Mouse (Mus musculus): Measurements from ENCODE around the gene Fgd2. TPM values are rescaled to one million over a fixed set of nuclear protein-coding genes. Genes with fewer than 3 reads are reported as not detected.
"Not testable (repeated sequence)": the region's sequence is repeated elsewhere in the genome, so short reads cannot be mapped to it uniquely, and the experiment has no call there.

Fgd2 gene
- polyA plus RNA-seq (2015; fragmentation: Nextera tagmentation; extraction: Ambion mirVana): 3.2 and 3.3 TPM in 2 replicates

DNA sequence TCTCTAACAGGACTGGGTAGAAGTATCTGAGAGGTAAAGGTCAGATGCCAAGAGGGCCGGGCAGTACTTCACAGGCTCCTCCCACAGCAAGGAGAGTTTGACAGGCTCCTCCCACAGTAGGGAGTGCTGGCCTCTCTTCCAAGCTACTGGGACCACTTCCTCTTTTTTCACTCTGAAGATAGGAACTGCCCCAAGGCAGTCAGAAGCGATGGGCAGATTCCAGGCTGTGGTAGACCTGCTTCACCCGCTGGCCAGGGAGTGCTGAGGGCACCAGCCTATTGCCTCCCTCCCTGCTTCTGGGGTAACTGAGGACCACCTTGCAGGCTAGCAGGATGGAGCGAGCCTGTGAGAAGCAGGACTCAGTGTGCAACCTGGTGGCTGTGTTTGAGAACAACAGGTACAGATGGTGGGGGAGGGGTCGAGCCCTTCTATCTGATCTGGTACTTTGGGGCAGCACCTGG is at the start of gene Fgd2:
Fgd2 (plus strand) TSS at position 154 of the 461 bp plus-strand sequence.
- no peaks in the 10 kb centered on the region for H3K9me3 ChIP-seq
- H3K36me3 ChIP-seq: no peaks in the 10 kb centered on the region
- H3K4me1 ChIP-seq (replicated peaks): peaks cover 29% of the 10 kb centered on the region
- no peak for ATAC-seq
- 26% methylated on average over 5 of the region's 5 CpGs for WGBS
- no peak within 1 kb of the TSS for H3K4me2 ChIP-seq (replicated peaks)
- no peak within 1 kb of the TSS for H3K27ac ChIP-seq
- 0 out of 2 replicates have a peak, but pooled peaks cover 4% of the 10 kb centered on the region for H3K27me3 ChIP-seq
- H3K4me3 ChIP-seq (replicated peaks): no peak within 1 kb of the TSS
- peak within 1 kb of the TSS; percentile 32; the same call in 1 of the 2 replicates for H3K9ac ChIP-seq (replicated peaks)

DNA sequence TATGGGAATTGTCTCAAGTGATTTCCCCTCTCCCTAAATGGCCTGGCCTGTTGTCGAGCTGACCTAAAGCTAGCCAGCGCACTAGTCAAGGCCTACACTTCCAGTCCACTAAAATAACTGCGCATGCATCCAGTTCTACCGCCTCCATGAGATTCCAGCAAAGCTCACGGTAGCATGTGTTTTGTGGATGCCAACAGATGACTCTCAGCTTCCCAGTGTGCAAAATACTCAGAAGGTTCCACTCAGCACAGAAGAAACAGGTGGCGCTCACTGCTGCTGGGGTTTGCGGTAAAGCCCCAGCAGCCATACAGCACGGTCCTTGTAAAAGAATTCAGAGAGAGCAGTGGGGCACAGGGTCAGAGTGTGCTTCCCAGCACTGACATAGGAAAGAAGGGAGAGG is 49.1 kb upstream of the Fgd2 start:
- Histone ChIP-seq H3K9me3 (0 out of 2 replicates have a peak, but pooled peaks cover 3% of the 10 kb centered on the region), H3K27me3 (no peaks in the 10 kb centered on the region), H3K4me2 (replicated peaks) (no peak overlapping the region), H3K36me3 (no peaks in the 10 kb centered on the region), H3K4me1 (replicated peaks) (0 out of 2 replicates have a peak, but pooled peaks cover 3% of the 10 kb centered on the region), H3K27ac (no peak overlapping the region), H3K4me3 (replicated peaks) (no peak overlapping the region), H3K9ac (replicated peaks) (no peak overlapping the region)
- 90% methylated on average over 8 of the region's 8 CpGs for WGBS
- ATAC-seq: no peak

DNA sequence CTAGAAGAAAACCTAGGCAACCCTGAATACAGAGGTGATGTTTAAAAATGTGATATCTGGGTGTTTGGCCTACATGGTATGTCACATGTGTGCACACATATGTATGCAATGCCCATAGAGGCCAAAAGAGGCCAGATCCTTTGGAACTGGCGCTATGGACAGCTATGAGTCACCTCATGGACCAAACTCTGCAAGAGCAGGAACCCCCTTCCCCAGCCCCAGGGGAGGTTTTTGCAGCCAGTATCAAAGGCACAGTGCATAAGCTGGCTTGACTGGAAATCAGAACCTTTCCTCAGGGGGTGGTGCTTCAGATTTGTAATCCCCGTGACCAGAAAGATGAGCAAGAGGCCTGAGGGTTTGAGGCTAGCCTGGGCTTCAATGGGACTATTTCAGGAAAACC is 48.6 kb upstream of the Fgd2 start:
- H3K27ac ChIP-seq: no peak overlapping the region
- no peaks in the 10 kb centered on the region for H3K27me3 ChIP-seq
- H3K4me3 ChIP-seq (replicated peaks): no peak overlapping the region
- 88% methylated on average over 2 of the region's 2 CpGs for WGBS
- 0 out of 2 replicates have a peak, but pooled peaks cover 3% of the 10 kb centered on the region for H3K9me3 ChIP-seq
- H3K4me1 ChIP-seq (replicated peaks): 0 out of 2 replicates have a peak, but pooled peaks cover 3% of the 10 kb centered on the region
- H3K36me3 ChIP-seq: no peaks in the 10 kb centered on the region
- H3K4me2 ChIP-seq (replicated peaks): no peak overlapping the region
- ATAC-seq: no peak
- no peak overlapping the region for H3K9ac ChIP-seq (replicated peaks)

GRCm38 (mm10) chr17:29313300-29313699 is 47.4 kb upstream of the Fgd2 start:
- no peak for ATAC-seq

GRCm38 (mm10) chr17:29315672-29316465 is 44.8 kb upstream of the Fgd2 start:
- 0 out of 2 replicates have a peak, but pooled peaks cover 3% of the 10 kb centered on the region for H3K9me3 ChIP-seq
- no peak overlapping the region for H3K4me2 ChIP-seq (replicated peaks)
- no peak for ATAC-seq
- peaks cover 8% of the 10 kb centered on the region for H3K27me3 ChIP-seq
- H3K4me3 ChIP-seq (replicated peaks): no peak overlapping the region
- H3K36me3 ChIP-seq: no peaks in the 10 kb centered on the region
- H3K4me1 ChIP-seq (replicated peaks): 0 out of 2 replicates have a peak, but pooled peaks cover 11% of the 10 kb centered on the region
- 0 out of 2 replicates have a peak overlapping the region, but pooled peaks have one; percentile 14 for H3K9ac ChIP-seq (replicated peaks)
- WGBS: 46% methylated on average over 9 of the region's 9 CpGs
- no peak overlapping the region for H3K27ac ChIP-seq

More at GRCm38 (mm10) chr17:29313300-29313699, 47.4 kb upstream of the Fgd2 start:
- 0 out of 2 replicates have a peak, but pooled peaks cover 3% of the 10 kb centered on the region for H3K4me1 ChIP-seq (replicated peaks)
- 0 out of 2 replicates have a peak, but pooled peaks cover 3% of the 10 kb centered on the region for H3K9me3 ChIP-seq
- H3K9ac ChIP-seq (replicated peaks): no peak overlapping the region
- no peaks in the 10 kb centered on the region for H3K36me3 ChIP-seq
- no peak overlapping the region for H3K4me2 ChIP-seq (replicated peaks)
- H3K27ac ChIP-seq: no peak overlapping the region
- no peaks in the 10 kb centered on the region for H3K27me3 ChIP-seq
- no peak overlapping the region for H3K4me3 ChIP-seq (replicated peaks)

DNA sequence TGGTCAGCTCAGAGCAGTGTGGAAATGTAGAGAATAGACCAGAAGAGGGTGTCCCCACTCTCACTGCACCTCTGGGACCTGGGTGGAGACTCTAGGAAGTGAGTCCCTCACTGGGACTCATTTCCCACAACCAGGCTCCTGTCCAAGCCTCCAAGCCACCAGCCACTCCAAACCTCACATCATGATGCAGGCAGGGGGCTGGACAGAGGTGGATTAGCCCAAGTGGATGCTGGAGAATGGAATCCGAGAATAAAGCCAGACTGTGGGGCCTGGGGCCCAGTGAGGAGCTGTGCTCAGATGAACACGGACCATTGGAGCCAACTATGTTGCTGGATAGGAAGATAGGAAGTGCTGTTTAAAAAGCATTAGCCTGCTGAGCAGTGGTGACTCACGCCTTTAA is 43.8 kb upstream of the Fgd2 start:
- 52% methylated on average over 3 of the region's 3 CpGs for WGBS
- ATAC-seq: no peak
- H3K36me3 ChIP-seq: no peaks in the 10 kb centered on the region
- H3K9ac ChIP-seq (replicated peaks): no peak overlapping the region
- H3K4me2 ChIP-seq (replicated peaks): no peak overlapping the region
- peaks cover 15% of the 10 kb centered on the region; the same call in 1 of the 2 replicates for H3K4me1 ChIP-seq (replicated peaks)
- H3K4me3 ChIP-seq (replicated peaks): no peak overlapping the region
- 0 out of 2 replicates have a peak, but pooled peaks cover 3% of the 10 kb centered on the region for H3K9me3 ChIP-seq
- H3K27ac ChIP-seq: no peak overlapping the region
- H3K27me3 ChIP-seq: peaks cover 18% of the 10 kb centered on the region

GRCm38 (mm10) chr17:29317380-29317779 is 43.3 kb upstream of the Fgd2 start, which contains the start of gene Pi16:
Pi16 (plus strand) TSS chr17:29317680.
- not testable (repeated sequence) for H3K9me3 ChIP-seq; H3K9ac ChIP-seq (replicated peaks); ATAC-seq; H3K27ac ChIP-seq; H3K4me3 ChIP-seq (replicated peaks); H3K36me3 ChIP-seq; H3K4me2 ChIP-seq (replicated peaks)
- WGBS: 88% methylated on average over 3 of the region's 3 CpGs
- peaks cover 23% of the 10 kb centered on the region for H3K27me3 ChIP-seq
- peaks cover 19% of the 10 kb centered on the region for H3K4me1 ChIP-seq (replicated peaks)

DNA sequence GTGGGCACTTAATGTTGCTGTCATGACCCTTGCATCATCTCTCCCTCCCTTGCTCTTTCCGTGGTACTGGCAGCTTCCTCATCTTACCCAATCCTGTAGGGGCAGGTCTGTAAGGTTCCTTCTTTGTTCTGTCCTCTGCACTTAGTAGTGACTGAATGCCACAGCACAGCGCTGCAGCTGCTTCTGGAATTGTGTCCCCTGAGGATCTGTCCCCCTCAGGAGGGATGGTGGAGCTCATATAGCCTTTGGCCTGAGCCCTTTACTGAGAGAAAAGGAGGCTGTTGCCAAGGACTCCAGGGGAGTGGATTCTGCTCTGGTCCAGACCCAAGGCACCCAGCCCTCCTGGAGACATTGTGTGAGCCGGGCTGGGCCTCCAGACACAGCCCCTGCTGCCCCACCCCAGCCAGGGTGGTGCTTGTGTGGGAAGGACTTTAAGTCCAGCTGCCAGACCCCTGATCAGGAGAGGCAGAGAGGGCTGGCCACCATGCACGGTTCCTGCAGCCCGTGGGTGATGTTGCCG is 41.9 kb upstream of the Fgd2 start:
- no peaks in the 10 kb centered on the region for H3K9me3 ChIP-seq

DNA sequence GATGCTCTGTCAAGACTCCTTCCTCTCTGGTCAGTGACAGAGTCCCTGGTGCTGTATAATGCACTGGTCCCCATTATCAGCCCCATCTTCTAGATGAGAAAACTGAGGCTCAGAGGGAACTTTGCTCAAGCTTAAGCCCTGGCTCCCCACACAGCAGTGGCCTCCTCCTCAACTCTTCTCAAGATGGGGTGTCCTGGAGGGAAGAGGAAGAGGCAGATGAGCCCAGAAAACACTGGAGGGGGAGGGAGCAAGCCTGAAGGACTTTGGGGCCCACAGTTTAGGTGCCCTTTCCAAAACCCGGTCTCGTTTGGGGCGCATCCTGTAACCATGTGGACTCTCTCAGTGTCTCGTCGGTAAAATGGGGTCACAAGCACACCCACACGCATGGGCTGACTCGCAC is 41.2 kb upstream of the Fgd2 start:
- Histone ChIP-seq H3K4me1 (replicated peaks) (peaks cover 24% of the 10 kb centered on the region), H3K4me2 (replicated peaks) (no peak overlapping the region), H3K36me3 (no peaks in the 10 kb centered on the region), H3K9ac (replicated peaks) (no peak overlapping the region), H3K27me3 (peaks cover 32% of the 10 kb centered on the region), H3K4me3 (replicated peaks) (no peak overlapping the region), H3K27ac (no peak overlapping the region), H3K9me3 (no peaks in the 10 kb centered on the region)
- no peak for ATAC-seq
- 89% methylated on average over 7 of the region's 7 CpGs for WGBS

More for the DNA sequence above, 41.9 kb upstream of the Fgd2 start:
- Histone ChIP-seq H3K4me3 (replicated peaks) (no peak overlapping the region), H3K27me3 (peaks cover 32% of the 10 kb centered on the region), H3K36me3 (no peaks in the 10 kb centered on the region), H3K4me1 (replicated peaks) (peaks cover 24% of the 10 kb centered on the region), H3K27ac (no peak overlapping the region), H3K4me2 (replicated peaks) (no peak overlapping the region), H3K9ac (replicated peaks) (no peak overlapping the region)
- 53% methylated on average over 6 of the region's 6 CpGs for WGBS
- ATAC-seq: no peak

DNA sequence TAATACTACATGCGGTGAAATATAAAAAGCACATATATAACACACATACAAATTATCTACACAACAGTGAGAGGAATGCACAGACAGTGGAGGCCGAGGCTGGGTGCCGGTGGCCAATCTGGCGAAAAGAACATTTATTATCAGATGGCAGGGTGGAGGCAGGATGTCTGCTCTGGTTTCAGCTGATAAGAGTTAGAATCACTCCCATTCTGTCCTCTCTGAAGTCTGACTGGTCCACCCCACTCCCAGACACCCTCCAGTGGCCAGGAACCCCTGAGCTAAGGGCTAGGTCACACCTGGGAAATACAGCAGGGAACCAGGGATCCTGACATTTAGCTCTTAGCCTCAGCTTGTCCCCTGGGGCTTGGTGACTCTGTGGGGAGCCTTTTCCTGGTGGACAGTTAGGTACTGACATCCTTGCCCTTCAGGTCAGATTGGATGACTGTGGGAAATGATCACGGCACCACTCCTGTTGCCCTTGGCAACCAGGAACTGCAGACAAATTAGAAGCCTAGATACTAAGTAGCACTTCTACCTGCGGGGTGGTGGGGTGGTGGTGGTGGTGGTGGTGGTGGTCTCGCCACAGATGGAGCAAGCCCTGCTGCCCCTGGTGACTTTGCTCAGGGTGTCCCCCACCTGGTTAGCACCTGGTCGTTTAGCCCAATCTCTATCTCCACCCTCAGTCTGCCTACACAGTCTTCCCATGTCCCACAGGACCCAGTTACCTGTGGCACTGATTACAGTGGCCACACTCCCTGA is 40.7 kb upstream of the Fgd2 start:
- WGBS: 72% methylated on average over 8 of the region's 8 CpGs
- H3K27me3 ChIP-seq: peaks cover 32% of the 10 kb centered on the region
- ATAC-seq: no peak
- no peak overlapping the region for H3K4me3 ChIP-seq (replicated peaks)
- H3K36me3 ChIP-seq: no peaks in the 10 kb centered on the region
- no peak overlapping the region for H3K27ac ChIP-seq
- H3K4me1 ChIP-seq (replicated peaks): peaks cover 24% of the 10 kb centered on the region
- H3K4me2 ChIP-seq (replicated peaks): no peak overlapping the region
- H3K9me3 ChIP-seq: no peaks in the 10 kb centered on the region
- H3K9ac ChIP-seq (replicated peaks): no peak overlapping the region

GRCm38 (mm10) chr17:29321765-29322602 is 38.7 kb upstream of the Fgd2 start:
- H3K9me3 ChIP-seq: no peaks in the 10 kb centered on the region
- 0 out of 2 replicates have a peak overlapping the region, but pooled peaks have one; percentile 19 for H3K4me2 ChIP-seq (replicated peaks)
- H3K36me3 ChIP-seq: no peaks in the 10 kb centered on the region
- H3K4me3 ChIP-seq (replicated peaks): peak overlapping the region; percentile 2; the same call in 1 of the 2 replicates
- no peak for ATAC-seq
- WGBS: 15% methylated on average over 41 of the region's 41 CpGs
- peaks cover 32% of the 10 kb centered on the region for H3K27me3 ChIP-seq
- no peak overlapping the region for H3K27ac ChIP-seq
- peaks cover 36% of the 10 kb centered on the region for H3K4me1 ChIP-seq (replicated peaks)
- H3K9ac ChIP-seq (replicated peaks): peak overlapping the region; percentile 10; the same call in 1 of the 2 replicates
